Mouse (Mus musculus) bone marrow macrophage, adult 2 months (primary cell): Measurements from ENCODE around the gene Scin. TPM values are rescaled to one million over a fixed set of nuclear protein-coding genes. Genes with fewer than 3 reads are reported as not detected.

Source experiments
- H3K27ac ChIP-seq: 2 replicates; pipeline ENCODE4 v1.5.1; 2012; ENCODE audit warnings: low read depth, low read length; ENCODE audit not compliant: insufficient read depth
- H3K4me1 ChIP-seq: 2 replicates; pipeline ENCODE4 v1.6.1; 2012; ENCODE audit warnings: low read length; ENCODE audit not compliant: control insufficient read depth, insufficient read depth
- H3K4me3 ChIP-seq: 2 replicates; pipeline ENCODE4 v1.5.1; 2012; ENCODE audit warnings: mild to moderate bottlenecking, low read length, moderate library complexity; ENCODE audit not compliant: insufficient read depth
- CTCF ChIP-seq: IDR thresholded peaks from 2 replicates; pipeline ENCODE4 v1.5.1; 2012; ENCODE audit warnings: low read depth, mild to moderate bottlenecking, low read length, moderate library complexity
- POLR2A ChIP-seq: IDR thresholded peaks from 2 replicates; pipeline ENCODE4 v1.6.1; 2012; ENCODE audit warnings: mild to moderate bottlenecking, low read depth, low read length, borderline replicate concordance
- polyA plus RNA-seq: library from polyadenylated mRNA; stranded (reverse); fragments of >200 nt; gene quantifications from 2 replicates; pipeline ENCODE4 v1.2.4, GENCODE M21; 2012; ENCODE audit not compliant: missing spikeins, insufficient read depth, insufficient read length

Gene Scin
- polyA plus RNA-seq, 1 experiment: not detected

GRCm38 (mm10) chr12:40085731-40086322 lies 48.2 kb downstream of the Scin start:
- Histone ChIP-seq H3K4me1 (peaks cover 4% of the 10 kb centered on the region; the same call in 1 of the 2 replicates), H3K27ac (no peak overlapping the region), H3K4me3 (no peak overlapping the region)
- TF ChIP-seq POLR2A (no peak), CTCF (no peak)

GRCm38 (mm10) chr12:40082453-40083238 lies 51.4 kb downstream of the Scin start:
- peaks cover 4% of the 10 kb centered on the region; the same call in 1 of the 2 replicates for H3K4me1 ChIP-seq
- TF ChIP-seq POLR2A: no peak
- TF ChIP-seq CTCF: no peak
- H3K4me3 ChIP-seq: no peak overlapping the region
- no peak overlapping the region for H3K27ac ChIP-seq

GRCm38 (mm10) chr12:40082048-40082447 lies 52.0 kb downstream of the Scin start:
- Histone ChIP-seq H3K4me1 (peaks cover 4% of the 10 kb centered on the region; the same call in 1 of the 2 replicates), H3K4me3 (no peak overlapping the region)
- TF ChIP-seq POLR2A: no peak

GRCm38 (mm10) chr12:40073660-40074059 lies 60.4 kb downstream of the Scin start:
- H3K4me1 ChIP-seq: no peaks in the 10 kb centered on the region
- no peak overlapping the region for H3K27ac ChIP-seq
- no peak overlapping the region for H3K4me3 ChIP-seq
- TF ChIP-seq POLR2A: no peak
- TF ChIP-seq CTCF: no peak

More at GRCm38 (mm10) chr12:40082048-40082447, 52.0 kb downstream of the Scin start:
- no peak overlapping the region for H3K27ac ChIP-seq

GRCm38 (mm10) chr12:40047024-40047423 lies 87.0 kb downstream of the Scin start:
- TF ChIP-seq CTCF (no peak), POLR2A (no peak)
- no peaks in the 10 kb centered on the region for H3K4me1 ChIP-seq
- H3K4me3 ChIP-seq: no peak overlapping the region
- H3K27ac ChIP-seq: no peak overlapping the region

GRCm38 (mm10) chr12:40043816-40044585 lies 90.0 kb downstream of the Scin start:
- TF ChIP-seq POLR2A (no peak), CTCF (no peak)
- no peak overlapping the region for H3K4me3 ChIP-seq

GRCm38 (mm10) chr12:40040067-40040466 lies 94.0 kb downstream of the Scin start:
- H3K4me3 ChIP-seq: no peak overlapping the region
- H3K4me1 ChIP-seq: peaks cover 6% of the 10 kb centered on the region
- TF ChIP-seq CTCF: no peak
- no peak for TF ChIP-seq POLR2A
- H3K27ac ChIP-seq: no peak overlapping the region

More at GRCm38 (mm10) chr12:40043816-40044585, 90.0 kb downstream of the Scin start:
- Histone ChIP-seq H3K4me1 (no peaks in the 10 kb centered on the region), H3K27ac (no peak overlapping the region)

- Histone ChIP-seq H3K4me3 (peak within 1 kb of the TSS; percentile 98), H3K4me1 (peaks cover 6% of the 10 kb centered on the region), H3K27ac (peak within 1 kb of the TSS; percentile 51)
- TF ChIP-seq CTCF (no peak), POLR2A (no peak)
These were observed 96.1 kb downstream of the Scin start, which contains the start of gene Arl4a for GRCm38 (mm10) chr12:40037876-40038463. Gene Arl4a, minus strand, starts transcription at chr12:40038025.

GRCm38 (mm10) chr12:40037226-40037813 lies 96.7 kb downstream of the Scin start:
- H3K4me1 ChIP-seq: peaks cover 6% of the 10 kb centered on the region
- peak overlapping the region; percentile 51 for H3K27ac ChIP-seq
- TF ChIP-seq CTCF (no peak), POLR2A (peak; percentile 95; the same call in 1 of the 2 replicates)
- H3K4me3 ChIP-seq: peak overlapping the region; percentile 98
